Mouse (Mus musculus): ENCODE measurements at regions not wholly inside any gene's neighbourhood (a gene's known extent, or its start where the extent isn't known, plus 50 kb on each side); places are given as distances from the start of the nearest gene placed in this dataset.

DNA sequence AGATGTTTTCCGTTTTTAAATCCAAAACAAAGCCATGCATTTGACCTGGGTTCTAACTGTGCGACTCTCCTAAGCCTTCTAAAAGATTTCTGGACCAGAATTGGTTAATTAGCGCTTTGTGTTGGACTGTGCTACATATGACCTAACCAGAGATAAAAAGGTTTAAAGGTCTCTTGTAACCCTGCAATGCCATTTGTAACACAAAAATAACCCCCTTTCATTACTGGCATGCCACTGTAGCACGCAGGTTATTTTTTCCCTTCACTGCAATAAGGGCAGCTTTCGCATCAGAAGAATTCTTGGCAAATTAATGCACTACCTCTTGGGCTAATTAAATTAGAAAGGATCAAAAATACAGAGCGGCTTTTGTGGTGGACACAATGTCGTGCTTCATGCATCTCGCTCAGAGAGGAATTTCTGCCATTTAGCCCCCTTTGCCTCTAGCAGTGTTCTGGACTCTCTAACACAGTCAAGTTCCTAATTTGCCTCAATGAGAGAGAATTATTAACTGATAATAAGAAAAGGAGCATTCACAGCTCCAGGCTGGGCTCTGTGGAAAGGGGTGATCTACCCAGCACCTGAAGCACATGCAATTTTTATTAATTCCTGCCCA, 239.5 kb upstream of the Zeb2 start:
- Histone ChIP-seq H3K4me3 (replicated peaks; ENCODE audit: low read length) (no peak overlapping the region), H3K9ac (replicated peaks; ENCODE audit: low read depth, low read length) (no peak overlapping the region)

DNA sequence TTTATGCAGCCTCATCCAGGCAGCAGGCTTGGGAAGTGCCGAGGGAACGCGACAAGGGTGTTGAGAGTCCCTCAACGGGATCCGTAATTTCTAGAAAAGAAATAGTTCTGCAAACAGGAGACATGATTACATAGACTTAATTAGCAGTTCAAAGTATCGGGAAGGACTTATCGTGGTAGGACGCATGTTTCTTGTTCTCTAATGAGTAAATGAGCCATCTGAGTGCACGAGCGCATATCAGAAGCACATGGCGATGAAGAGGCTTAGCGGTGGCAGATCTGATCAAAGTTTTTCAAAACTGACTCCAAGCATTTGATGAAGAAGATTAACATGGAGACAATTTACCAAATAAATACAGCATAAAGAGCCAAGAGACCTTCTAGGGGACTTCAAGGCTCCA, 238.8 kb upstream of the Zeb2 start:
- Histone ChIP-seq H3K9me3 (ENCODE audit: control insufficient read depth, low read length) (no peaks in the 10 kb centered on the region), H3K4me3 (replicated peaks; ENCODE audit: low read length) (peak overlapping the region; percentile 12; the same call in 1 of the 2 replicates), H3K36me3 (ENCODE audit: control insufficient read depth, insufficient read depth) (no peaks in the 10 kb centered on the region), H3K4me1 (replicated peaks; ENCODE audit: control insufficient read depth, insufficient read depth, low read length) (peaks cover 7% of the 10 kb centered on the region), H3K9ac (replicated peaks; ENCODE audit: low read depth, low read length) (no peak overlapping the region), H3K27ac (ENCODE audit: low read length) (no peak overlapping the region), H3K27me3 (replicated peaks; ENCODE audit: control insufficient read depth, insufficient read depth, low read length) (no peaks in the 10 kb centered on the region), H3K4me2 (ENCODE audit: low read length) (peak overlapping the region; percentile 42)
- 23% methylated on average over 12 of the region's 12 CpGs for WGBS
- peak; percentile 47 for ATAC-seq

More for the DNA sequence above, 239.5 kb upstream of the Zeb2 start:
- WGBS = 8% methylated on average over 8 of the region's 8 CpGs
- H3K4me2 ChIP-seq (ENCODE audit: low read length) = peak overlapping the region; percentile 42
- no peaks in the 10 kb centered on the region for H3K9me3 ChIP-seq (ENCODE audit: control insufficient read depth, low read length)
- H3K27ac ChIP-seq (ENCODE audit: low read length) = no peak overlapping the region
- H3K36me3 ChIP-seq (ENCODE audit: control insufficient read depth, insufficient read depth) = no peaks in the 10 kb centered on the region
- ATAC-seq = peak; percentile 88
- peaks cover 7% of the 10 kb centered on the region for H3K4me1 ChIP-seq (replicated peaks; ENCODE audit: control insufficient read depth, insufficient read depth, low read length)
- H3K27me3 ChIP-seq (replicated peaks; ENCODE audit: control insufficient read depth, insufficient read depth, low read length) = no peaks in the 10 kb centered on the region

DNA sequence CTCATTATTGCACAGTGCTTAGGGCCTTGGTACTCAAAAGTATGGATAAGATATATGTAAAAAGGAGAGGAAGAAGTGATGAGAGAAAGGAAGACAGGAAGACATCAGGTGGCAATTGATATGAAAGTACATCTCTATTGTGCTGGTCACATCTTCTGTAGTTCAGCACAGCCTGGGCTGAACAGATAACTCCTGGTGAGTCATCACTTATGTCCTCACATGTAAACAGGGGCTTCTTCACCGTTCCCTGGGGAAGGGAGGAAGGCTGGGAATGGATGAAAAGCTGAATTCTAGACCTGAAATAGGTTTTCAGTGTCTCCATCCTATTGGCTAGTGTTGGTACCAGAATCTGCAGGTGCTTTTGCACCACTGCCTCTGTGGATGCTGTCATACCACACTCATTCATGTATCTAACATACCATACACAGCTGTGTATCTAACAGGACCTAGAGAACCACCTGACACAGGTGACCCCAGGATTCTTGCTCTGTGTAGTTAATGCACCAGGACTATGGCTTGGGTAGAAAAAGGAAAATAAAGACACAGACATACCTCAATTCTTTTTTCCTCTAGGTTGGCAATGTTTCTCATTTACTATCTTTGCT, 234.4 kb upstream of the Zeb2 start:
- Histone ChIP-seq H3K27me3 (replicated peaks; ENCODE audit: control insufficient read depth, insufficient read depth, low read length) (no peaks in the 10 kb centered on the region), H3K4me2 (ENCODE audit: low read length) (no peak overlapping the region), H3K36me3 (ENCODE audit: control insufficient read depth, insufficient read depth) (no peaks in the 10 kb centered on the region), H3K4me1 (replicated peaks; ENCODE audit: control insufficient read depth, insufficient read depth, low read length) (peaks cover 4% of the 10 kb centered on the region; the same call in 1 of the 2 replicates), H3K27ac (ENCODE audit: low read length) (no peak overlapping the region), H3K9ac (replicated peaks; ENCODE audit: low read depth, low read length) (no peak overlapping the region), H3K9me3 (ENCODE audit: control insufficient read depth, low read length) (no peaks in the 10 kb centered on the region), H3K4me3 (replicated peaks; ENCODE audit: low read length) (no peak overlapping the region)
- 76% methylated on average over 1 of the region's 1 CpGs for WGBS
- no peak for ATAC-seq

DNA sequence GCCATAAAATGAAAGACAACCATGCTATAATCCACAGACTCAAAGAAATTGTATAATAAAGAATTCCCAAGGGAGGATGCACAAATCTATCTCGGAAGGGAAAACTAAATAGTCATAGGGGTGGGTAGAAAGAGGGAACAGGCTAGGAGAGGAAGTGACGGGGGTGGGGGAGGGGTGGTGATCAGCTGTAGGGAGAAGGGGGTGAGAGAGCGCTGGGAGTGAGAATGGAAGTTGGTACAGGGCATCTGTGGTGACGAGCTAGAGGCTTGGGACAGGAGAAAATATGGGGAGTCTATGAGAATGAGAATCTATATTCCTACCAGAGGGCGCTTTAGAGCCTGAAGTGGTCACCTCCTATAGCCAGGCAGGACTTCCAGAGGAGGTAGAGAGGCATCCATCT, 229.2 kb upstream of the Zeb2 start:
- ATAC-seq = no peak
- Histone ChIP-seq H3K27ac (ENCODE audit: low read length) (no peak overlapping the region), H3K27me3 (replicated peaks; ENCODE audit: control insufficient read depth, insufficient read depth, low read length) (no peaks in the 10 kb centered on the region), H3K4me1 (replicated peaks; ENCODE audit: control insufficient read depth, insufficient read depth, low read length) (no peaks in the 10 kb centered on the region), H3K36me3 (ENCODE audit: control insufficient read depth, insufficient read depth) (no peaks in the 10 kb centered on the region), H3K4me2 (ENCODE audit: low read length) (no peak overlapping the region), H3K9ac (replicated peaks; ENCODE audit: low read depth, low read length) (no peak overlapping the region), H3K9me3 (ENCODE audit: control insufficient read depth, low read length) (no peaks in the 10 kb centered on the region), H3K4me3 (replicated peaks; ENCODE audit: low read length) (no peak overlapping the region)
- 89% methylated on average over 5 of the region's 5 CpGs for WGBS

DNA sequence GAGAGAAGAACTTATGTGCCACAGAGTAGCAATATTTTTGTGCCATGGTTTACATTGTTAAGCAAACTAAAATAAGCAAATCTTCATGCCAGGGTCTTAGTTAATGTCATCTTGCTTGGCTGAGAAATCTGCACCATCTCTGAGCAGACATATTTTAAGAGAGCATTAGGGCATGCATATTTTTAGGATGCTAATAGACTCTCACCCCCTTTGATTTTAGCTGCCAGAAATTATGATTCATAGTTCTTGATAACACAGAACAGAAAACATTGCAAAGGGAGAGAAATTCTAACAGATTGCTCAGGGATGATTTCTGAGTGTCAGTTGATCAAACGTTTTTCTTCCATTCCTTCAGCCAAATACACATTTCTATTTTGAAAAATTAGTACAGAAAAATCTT, 222.7 kb upstream of the Zeb2 start:
- ATAC-seq = no peak
- no peak overlapping the region for H3K4me2 ChIP-seq (ENCODE audit: low read length)
- no peaks in the 10 kb centered on the region for H3K27me3 ChIP-seq (replicated peaks; ENCODE audit: control insufficient read depth, insufficient read depth, low read length)
- H3K36me3 ChIP-seq (ENCODE audit: control insufficient read depth, insufficient read depth) = no peaks in the 10 kb centered on the region
- H3K9me3 ChIP-seq (ENCODE audit: control insufficient read depth, low read length) = no peaks in the 10 kb centered on the region
- H3K27ac ChIP-seq (ENCODE audit: low read length) = no peak overlapping the region
- no peaks in the 10 kb centered on the region for H3K4me1 ChIP-seq (replicated peaks; ENCODE audit: control insufficient read depth, insufficient read depth, low read length)
- WGBS = 60% methylated on average over 1 of the region's 1 CpGs
- H3K4me3 ChIP-seq (replicated peaks; ENCODE audit: low read length) = no peak overlapping the region
- H3K9ac ChIP-seq (replicated peaks; ENCODE audit: low read depth, low read length) = no peak overlapping the region

DNA sequence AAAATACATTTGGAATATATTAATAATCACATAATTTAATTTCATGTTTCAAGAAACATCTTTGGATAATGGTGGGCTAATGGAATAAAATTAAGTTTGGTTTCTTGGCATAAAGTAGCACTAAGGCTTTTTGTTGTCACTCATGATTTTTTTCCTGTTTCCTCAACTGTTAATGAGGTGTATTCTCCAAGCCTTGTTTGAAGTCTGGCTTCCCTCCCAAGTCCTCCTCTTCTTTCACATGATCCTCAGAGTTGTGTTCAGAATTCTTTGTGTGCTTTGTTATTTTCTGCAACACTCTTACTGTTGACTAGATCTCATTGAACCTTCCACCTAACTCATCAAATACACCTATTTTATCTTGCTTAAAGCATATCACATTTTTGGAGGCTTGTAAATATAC, 221.6 kb upstream of the Zeb2 start:
- H3K27ac ChIP-seq (ENCODE audit: low read length) = no peak overlapping the region
- no peaks in the 10 kb centered on the region for H3K4me1 ChIP-seq (replicated peaks; ENCODE audit: control insufficient read depth, insufficient read depth, low read length)
- no peak for ATAC-seq
- H3K4me2 ChIP-seq (ENCODE audit: low read length) = no peak overlapping the region
- H3K27me3 ChIP-seq (replicated peaks; ENCODE audit: control insufficient read depth, insufficient read depth, low read length) = no peaks in the 10 kb centered on the region
- H3K36me3 ChIP-seq (ENCODE audit: control insufficient read depth, insufficient read depth) = no peaks in the 10 kb centered on the region
- no peaks in the 10 kb centered on the region for H3K9me3 ChIP-seq (ENCODE audit: control insufficient read depth, low read length)
- no peak overlapping the region for H3K9ac ChIP-seq (replicated peaks; ENCODE audit: low read depth, low read length)
- H3K4me3 ChIP-seq (replicated peaks; ENCODE audit: low read length) = no peak overlapping the region

DNA sequence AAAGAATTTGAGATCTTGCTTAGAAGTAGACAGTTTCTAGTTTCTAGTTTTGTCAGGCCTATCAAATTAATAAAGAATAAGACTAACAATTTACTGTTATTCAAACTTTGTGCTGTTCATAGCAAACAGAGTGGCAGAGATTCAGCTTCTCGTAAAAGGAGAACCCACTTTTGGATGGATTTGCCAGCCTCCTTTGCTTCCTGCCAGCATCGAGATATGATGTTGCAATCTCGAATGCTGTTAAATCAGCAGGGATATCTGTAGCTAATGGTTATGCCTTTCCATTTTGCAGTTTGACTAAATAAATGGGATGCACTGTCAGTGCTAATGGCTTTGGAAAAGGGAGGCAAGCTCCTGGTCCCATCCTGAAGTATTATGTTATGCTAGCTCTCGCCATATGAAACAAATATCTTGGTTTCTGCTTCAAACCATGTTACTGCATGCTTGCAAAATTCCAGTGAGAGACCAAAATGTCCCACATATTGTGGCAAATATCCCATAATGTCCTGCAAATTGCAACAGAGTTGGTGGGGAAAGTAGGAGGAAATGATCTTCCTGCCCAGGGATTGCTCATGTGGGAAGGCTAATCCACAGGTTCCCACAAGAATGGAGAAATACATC, 199.9 kb upstream of the Zeb2 start:
- no peaks in the 10 kb centered on the region for H3K4me1 ChIP-seq (replicated peaks; ENCODE audit: control insufficient read depth, insufficient read depth, low read length)
- H3K9me3 ChIP-seq (ENCODE audit: control insufficient read depth, low read length) = no peaks in the 10 kb centered on the region
- H3K4me3 ChIP-seq (replicated peaks; ENCODE audit: low read length) = no peak overlapping the region
- no peak overlapping the region for H3K4me2 ChIP-seq (ENCODE audit: low read length)
- WGBS = 81% methylated on average over 4 of the region's 4 CpGs
- no peak overlapping the region for H3K9ac ChIP-seq (replicated peaks; ENCODE audit: low read depth, low read length)
- no peaks in the 10 kb centered on the region for H3K27me3 ChIP-seq (replicated peaks; ENCODE audit: control insufficient read depth, insufficient read depth, low read length)
- no peak for ATAC-seq
- no peak overlapping the region for H3K27ac ChIP-seq (ENCODE audit: low read length)
- no peaks in the 10 kb centered on the region for H3K36me3 ChIP-seq (ENCODE audit: control insufficient read depth, insufficient read depth)

DNA sequence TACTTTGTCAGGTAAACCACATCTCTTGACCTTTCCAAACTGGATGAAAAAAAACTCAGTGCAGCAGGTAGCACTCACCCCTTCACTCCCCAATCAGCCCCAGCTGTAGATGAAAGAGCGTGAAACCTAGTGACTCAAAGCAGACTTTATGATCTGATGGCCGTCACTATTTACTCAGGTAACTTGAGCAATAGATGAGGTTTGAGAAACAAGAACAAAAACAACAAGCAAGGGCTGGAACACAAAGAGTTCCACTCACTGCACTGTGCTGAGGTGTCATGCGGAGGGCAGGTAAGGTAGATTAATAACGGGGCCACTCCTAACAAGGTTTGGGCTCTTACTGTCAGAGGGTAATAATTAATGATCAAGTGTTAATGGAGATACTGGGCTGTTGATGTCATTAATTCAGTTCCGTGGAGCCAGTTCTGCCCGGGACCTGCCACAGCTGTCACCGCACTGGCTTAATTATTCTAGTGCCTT, 170.4 kb upstream of the Zeb2 start:
- 40% methylated on average over 7 of the region's 7 CpGs for WGBS
- Histone ChIP-seq H3K27me3 (replicated peaks; ENCODE audit: control insufficient read depth, insufficient read depth, low read length) (no peaks in the 10 kb centered on the region), H3K4me3 (replicated peaks; ENCODE audit: low read length) (no peak overlapping the region), H3K4me2 (ENCODE audit: low read length) (no peak overlapping the region), H3K9ac (replicated peaks; ENCODE audit: low read depth, low read length) (no peak overlapping the region), H3K27ac (ENCODE audit: low read length) (no peak overlapping the region), H3K9me3 (ENCODE audit: control insufficient read depth, low read length) (no peaks in the 10 kb centered on the region), H3K36me3 (ENCODE audit: control insufficient read depth, insufficient read depth) (no peaks in the 10 kb centered on the region), H3K4me1 (replicated peaks; ENCODE audit: control insufficient read depth, insufficient read depth, low read length) (no peaks in the 10 kb centered on the region; the same call in 1 of the 2 replicates)
- ATAC-seq = peak; percentile 28; the same call in 1 of the 2 replicates

DNA sequence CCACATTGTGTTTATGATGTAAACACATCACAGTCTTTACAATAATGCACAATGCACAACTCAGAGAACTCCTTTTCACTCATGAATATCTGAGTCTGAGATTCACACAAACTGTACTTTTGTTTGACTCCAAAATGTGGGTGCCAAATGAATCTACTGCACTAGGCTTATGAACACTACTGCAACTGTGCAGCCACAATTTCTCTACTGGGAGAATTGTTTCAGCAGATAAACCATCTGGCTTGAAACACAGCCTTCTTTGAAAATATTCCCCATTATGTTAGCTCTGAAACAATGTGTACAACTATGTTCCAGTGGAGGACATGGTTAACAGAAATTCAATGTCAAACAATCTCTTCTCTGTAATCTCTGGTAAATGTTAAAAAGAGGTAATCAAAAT, 166.6 kb upstream of the Zeb2 start:
- no peaks in the 10 kb centered on the region for H3K27me3 ChIP-seq (replicated peaks; ENCODE audit: control insufficient read depth, insufficient read depth, low read length)
- H3K4me2 ChIP-seq (ENCODE audit: low read length) = no peak overlapping the region
- H3K4me3 ChIP-seq (replicated peaks; ENCODE audit: low read length) = no peak overlapping the region
- no peaks in the 10 kb centered on the region; the same call in 1 of the 2 replicates for H3K4me1 ChIP-seq (replicated peaks; ENCODE audit: control insufficient read depth, insufficient read depth, low read length)
- no peaks in the 10 kb centered on the region for H3K36me3 ChIP-seq (ENCODE audit: control insufficient read depth, insufficient read depth)
- ATAC-seq = no peak
- H3K9ac ChIP-seq (replicated peaks; ENCODE audit: low read depth, low read length) = no peak overlapping the region
- no peaks in the 10 kb centered on the region for H3K9me3 ChIP-seq (ENCODE audit: control insufficient read depth, low read length)
- H3K27ac ChIP-seq (ENCODE audit: low read length) = no peak overlapping the region
